Mouse (Mus musculus): Measurements from ENCODE around the gene Evi2.

DNA sequence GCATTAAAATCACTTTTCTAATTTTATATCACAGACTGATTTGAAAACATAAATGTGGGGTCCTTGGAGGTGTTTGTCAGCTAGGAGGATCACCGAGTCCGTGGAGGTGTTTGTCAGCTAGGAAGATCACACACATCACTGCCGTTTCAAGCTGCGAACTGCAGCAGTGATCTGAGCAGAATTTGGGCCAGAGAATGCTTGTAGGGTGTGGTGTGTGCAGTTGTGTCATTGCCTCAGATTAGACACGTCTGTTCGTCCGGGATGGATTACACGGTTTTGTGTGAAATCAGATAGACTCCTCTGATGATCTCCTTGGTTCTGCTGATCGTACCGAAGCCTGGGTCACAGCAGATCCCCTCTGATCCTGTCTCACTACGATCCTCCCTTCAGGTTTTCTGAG lies 385 bp upstream of the Evi2 start:
- TF ChIP-seq CTCF (IDR thresholded peaks at IDR 0.05) (no peak), EP300 (IDR thresholded peaks at IDR 0.05) (no peak)

All from lung, postnatal 0 days (tissue).